Mouse (Mus musculus) CH12.LX (cell line): Measurements from ENCODE around the gene Fmnl1.

Source experiments
- CTCF ChIP-seq, 2 experiments: IDR thresholded peaks in 1 of 2; conservative IDR thresholded peaks in 1 of 2; 2 replicates each; pipeline ENCODE4 v1.5.1; 2011 to 2012; ENCODE audit warnings: low read depth in 2 of 2, low read length in 2 of 2, improper control_type of control experiment in 1 of 2, inconsistent platforms in 1 of 2, mild to moderate bottlenecking in 1 of 2, moderate library complexity in 1 of 2
- EP300 ChIP-seq: IDR thresholded peaks from 2 replicates; pipeline ENCODE4 v1.6.1; 2011; ENCODE audit warnings: low read length, improper control_type of control experiment

GRCm38 (mm10) chr11:103230626-103231025 lies 59.7 kb downstream of the Fmnl1 start:
- TF ChIP-seq EP300, result no peak
- TF ChIP-seq CTCF (conservative IDR thresholded peaks at IDR 0.05 in 1 of 2, IDR thresholded peaks at IDR 0.05 in 1 of 2; ENCODE audit: low read depth in 2 of 2, low read length in 2 of 2), result no peak
